Mouse (Mus musculus): Measurements from ENCODE around the gene Cdh12.

DNA sequence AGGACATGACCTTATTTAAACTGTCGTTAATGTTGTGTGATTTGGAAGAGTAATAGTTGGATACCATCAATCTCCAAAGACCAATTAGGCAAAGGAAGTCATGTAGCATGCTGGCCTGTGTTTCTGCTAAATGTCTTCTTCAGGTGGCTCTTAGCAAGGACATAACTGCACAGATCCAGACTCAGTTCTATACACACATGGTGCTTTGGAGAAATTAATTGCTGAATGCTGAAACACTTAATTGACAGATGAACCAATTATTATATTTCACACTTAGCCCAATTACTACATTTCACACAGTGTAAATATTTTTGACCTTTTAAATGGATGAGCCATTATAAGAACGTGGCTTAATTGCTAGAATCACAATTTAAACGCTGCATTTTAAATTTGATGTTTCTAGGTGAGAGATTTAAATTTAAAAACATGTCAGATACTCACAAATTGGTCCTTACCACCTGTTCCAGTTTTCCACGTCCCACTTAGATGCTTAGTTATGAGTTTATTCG is 133.6 kb downstream of the Cdh12 start:
- TF ChIP-seq POLR2A (IDR thresholded peaks at IDR 0.05; ENCODE audit: low read depth, low read length) (no peak), CTCF (IDR thresholded peaks at IDR 0.05; ENCODE audit: extremely low read depth, insufficient read depth, insufficient read length, insufficient replicate concordance) (no peak)

Measured in spleen, adult 2 months (tissue).